Mouse (Mus musculus): ENCODE results near the gene Glis3.
A peak's percentile ranks its signal among the peaks of the same experiment; 100 is the strongest.

The Glis3 gene

GRCm38 (mm10) chr19:28531750-28532149, 148.1 kb downstream of the Glis3 start:
- peak; percentile 86 for DNase-seq

- peak; percentile 89 for DNase-seq
These were observed 149.0 kb downstream of the Glis3 start for GRCm38 (mm10) chr19:28530846-28531245.

DNA sequence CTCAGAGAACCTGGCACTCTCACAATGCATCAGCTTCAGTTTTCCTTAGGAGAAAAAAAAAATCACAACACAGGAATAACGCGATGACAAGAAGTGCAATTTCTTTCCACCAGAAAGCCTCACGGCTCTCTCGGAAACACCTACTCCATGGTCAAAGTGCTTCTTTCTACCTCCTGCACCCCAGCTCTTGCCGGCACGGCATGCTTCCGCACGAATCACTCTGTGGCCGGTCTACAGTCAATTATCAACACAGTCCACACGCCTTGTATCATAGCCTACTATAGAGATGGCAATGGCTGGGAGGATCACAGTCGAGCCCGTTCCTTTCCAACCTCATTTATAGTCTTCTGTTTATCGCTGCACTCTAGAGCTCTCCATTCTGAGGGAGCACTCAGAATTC, 150.9 kb downstream of the Glis3 start:
- DNase-seq, result peak; percentile 74

- peak; percentile 46 for DNase-seq
These were observed 152.4 kb downstream of the Glis3 start for GRCm38 (mm10) chr19:28527446-28527845.

DNA sequence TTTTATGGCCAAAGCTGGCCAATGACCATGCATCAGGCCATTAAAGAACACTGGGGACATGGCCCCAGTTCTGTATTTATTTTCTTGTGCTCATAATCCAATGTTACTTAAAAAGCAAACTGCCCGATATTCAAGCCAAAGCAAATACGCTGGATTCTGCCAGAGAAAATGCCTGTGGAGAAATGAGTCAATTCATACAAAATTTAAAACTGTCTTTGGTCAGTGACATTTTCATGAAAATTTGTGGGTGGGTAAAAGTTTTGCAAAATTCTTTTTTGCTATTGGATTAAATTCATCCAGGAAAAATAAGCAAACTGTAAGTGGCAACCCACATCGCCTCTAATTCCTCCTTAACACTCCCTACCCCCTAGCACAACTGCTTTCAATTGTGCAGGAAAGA, 154.5 kb downstream of the Glis3 start:
- DNase-seq, result peak; percentile 34

DNA sequence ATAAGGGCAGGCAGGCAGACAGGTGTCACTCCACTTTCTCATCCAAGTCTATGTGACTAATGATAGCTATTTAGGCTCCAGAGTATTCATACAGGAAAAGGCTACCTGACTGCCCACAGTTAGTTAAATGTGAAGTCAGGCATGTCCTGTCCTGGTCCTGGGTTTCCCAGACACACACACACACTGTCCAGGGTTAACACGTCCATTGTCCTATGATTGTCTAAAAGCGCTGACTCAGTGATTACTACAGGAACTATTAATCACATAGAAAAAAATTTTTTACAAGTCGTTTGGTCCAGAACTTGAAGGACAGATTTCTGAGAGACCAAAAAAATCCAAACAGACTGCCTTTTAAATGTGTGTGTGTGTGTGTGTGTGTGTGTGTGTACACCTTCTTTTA, 157.6 kb downstream of the Glis3 start:
- DNase-seq, result no peak

DNA sequence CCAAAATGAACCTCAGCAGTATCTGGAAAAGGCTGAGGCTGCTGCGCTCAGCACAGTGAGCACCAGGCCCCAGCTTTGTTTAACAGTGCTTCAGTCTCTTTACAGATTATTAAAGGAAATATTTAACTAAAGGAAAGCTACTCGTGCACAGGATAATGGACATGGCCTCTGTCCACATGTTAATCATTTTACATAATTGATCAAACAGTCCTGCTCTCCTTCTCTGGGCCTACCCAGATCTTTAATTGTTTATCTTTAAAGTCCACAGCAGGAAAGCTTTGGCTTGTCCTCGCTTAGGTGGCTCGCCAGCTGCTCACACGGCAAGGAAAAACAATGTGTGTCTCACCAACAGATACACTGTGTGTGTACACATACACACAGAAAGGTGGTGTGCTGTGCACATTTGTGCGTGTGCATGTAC, 159.1 kb downstream of the Glis3 start:
- DNase-seq, result peak; percentile 80

- peak; percentile 72 for DNase-seq
These were observed 159.6 kb downstream of the Glis3 start for GRCm38 (mm10) chr19:28520128-28520745.

DNA sequence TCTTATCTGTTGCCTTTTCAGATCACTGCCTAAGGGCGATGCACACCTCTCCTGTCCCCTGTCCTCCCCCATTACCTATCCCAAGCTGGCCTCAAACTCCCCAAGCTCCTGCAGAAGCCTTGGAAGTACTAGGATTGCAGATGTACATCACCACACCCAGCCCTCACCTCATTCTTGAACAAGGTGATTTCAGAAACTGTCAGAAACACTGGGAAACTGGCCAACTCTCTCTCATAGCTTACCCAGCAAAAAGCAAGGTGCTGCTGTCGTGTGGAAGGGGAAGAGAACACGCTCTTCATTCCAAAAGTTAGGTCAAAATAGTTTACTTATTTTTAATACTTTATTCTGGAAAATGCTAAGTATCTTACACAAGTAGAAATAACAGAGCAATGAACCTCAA, 160.6 kb downstream of the Glis3 start:
- DNase-seq, result peak; percentile 60

DNA sequence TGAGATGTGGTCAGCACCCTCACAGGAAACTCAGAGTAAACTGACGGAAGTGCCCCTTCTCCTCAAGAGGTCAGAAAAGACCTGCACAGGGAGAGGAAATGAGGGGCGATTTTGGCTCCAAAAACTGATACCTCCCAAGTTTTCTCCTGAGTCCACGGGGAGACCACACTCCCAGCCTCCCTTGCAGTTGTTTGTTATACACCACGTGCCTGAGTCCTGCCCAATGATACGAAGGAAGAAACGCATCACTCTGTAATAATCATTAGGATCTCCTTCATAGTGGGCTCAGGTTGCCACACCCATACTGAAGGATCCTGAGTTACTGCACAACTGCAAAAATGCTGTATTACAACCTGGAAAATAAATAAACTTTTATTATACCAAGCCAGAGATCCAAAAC, 161.0 kb downstream of the Glis3 start:
- no peak for DNase-seq

- peak; percentile 87 for DNase-seq
These were observed 161.6 kb downstream of the Glis3 start for GRCm38 (mm10) chr19:28518266-28518665.

- peak; percentile 74 for DNase-seq
These were observed 162.3 kb downstream of the Glis3 start for GRCm38 (mm10) chr19:28517464-28518080.

DNA sequence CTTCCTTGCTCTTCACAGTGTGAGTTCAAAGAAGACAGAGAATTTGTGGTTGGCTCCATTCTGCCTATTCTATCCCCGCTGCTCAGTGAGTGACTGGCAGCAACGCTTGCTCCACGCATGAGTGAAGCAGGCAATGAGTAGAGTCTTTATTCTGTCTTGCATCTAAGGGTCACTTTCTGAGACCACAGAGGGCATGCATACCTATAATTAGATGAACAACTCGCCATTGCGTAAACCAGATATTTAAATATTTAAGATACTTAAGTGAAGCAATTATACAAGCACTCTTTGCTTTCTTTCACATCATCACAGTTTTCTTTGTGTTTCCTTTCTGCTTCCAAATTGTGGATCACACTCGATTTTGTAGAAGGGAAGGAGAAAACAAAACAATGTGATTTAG, 163.4 kb downstream of the Glis3 start:
- no peak for DNase-seq

DNA sequence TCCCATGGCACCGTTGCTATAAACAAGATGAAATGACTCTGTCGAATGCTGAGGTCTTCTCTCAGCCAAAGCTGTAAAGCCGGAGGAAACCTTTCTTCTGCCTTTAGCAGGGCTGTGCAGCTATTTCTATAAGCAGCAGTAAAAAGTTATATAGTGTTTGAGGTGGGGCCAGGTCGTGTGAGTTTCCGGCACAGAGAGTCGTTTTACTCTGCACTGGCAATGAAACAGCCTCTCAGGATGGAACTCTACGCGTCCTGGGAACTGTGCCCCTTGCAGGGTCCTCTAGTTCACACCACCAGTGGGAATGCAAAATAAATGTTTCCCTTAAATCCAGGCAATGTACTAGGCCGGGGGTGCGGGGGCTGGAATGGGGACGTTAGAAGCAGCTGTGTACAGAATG, 167.4 kb downstream of the Glis3 start:
- no peak for DNase-seq

- peak; percentile 52 for DNase-seq
These were observed 168.0 kb downstream of the Glis3 start for GRCm38 (mm10) chr19:28511910-28512309.

GRCm38 (mm10) chr19:28505376-28505775, 174.5 kb downstream of the Glis3 start:
- peak; percentile 63 for DNase-seq

DNA sequence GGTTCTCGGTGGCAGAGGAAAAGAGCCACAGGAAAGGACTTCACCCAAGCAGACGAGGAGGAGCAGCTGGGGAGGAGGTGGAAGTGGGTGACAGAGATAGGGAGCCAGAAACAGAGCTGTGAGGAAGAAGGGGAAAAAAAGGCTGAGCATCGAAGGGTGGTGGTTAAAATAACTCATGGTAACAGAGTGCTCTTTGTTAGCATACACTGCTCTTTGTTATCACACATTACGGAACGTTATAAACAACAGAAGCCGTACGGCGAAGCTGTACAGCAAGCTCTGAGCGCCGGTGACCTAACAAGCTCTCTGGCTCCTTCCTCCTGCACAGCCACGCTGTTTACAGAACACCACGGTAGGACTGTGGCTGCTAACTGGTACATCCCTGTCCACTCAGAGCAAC, 176.9 kb downstream of the Glis3 start:
- peak; percentile 79 for DNase-seq

GRCm38 (mm10) chr19:28500975-28501374, 178.9 kb downstream of the Glis3 start:
- DNase-seq, result peak; percentile 52

DNA sequence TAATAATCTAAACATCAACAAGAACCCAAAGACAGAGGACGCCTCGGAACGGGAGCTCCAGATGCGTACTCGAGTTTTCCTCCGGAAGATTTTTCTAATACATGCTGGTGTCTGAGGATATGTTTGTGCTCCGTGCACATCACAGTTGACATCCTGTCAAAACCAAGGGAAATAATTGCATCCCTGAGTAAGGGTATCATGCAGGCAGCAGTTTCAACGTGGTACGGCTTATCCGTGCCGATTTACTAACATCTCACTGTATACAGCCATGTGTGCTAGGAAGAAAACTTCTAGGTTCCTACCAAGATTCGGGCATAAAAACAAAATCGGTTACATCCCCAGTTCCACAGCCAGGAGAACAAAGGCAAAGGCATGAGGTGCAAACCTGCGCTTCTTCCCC, 179.4 kb downstream of the Glis3 start:
- DNase-seq, result no peak

GRCm38 (mm10) chr19:28499786-28500185, 180.1 kb downstream of the Glis3 start:
- DNase-seq, result peak; percentile 64

DNA sequence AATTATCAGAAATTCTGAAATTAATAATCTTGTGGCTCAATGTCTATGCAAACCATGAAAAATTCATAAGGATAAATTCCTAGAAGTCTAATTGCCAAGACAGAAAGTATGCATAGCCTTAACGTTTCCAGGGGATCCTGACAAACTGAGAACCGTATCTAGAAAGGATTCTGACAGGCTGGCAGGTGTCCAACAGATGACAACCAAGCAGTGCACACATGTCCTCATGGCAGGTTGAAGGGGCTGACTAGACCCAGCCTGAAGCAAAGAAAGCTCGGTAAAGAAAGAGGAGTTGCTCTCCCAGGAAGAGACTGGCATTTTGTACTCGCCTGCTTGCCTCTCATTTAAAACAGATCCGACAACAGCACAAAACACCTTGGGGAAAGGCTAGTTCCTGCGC, 184.0 kb downstream of the Glis3 start:
- DNase-seq, result peak; percentile 72

- peak; percentile 51 for DNase-seq
These were observed 186.1 kb downstream of the Glis3 start for GRCm38 (mm10) chr19:28493605-28494260.

DNA sequence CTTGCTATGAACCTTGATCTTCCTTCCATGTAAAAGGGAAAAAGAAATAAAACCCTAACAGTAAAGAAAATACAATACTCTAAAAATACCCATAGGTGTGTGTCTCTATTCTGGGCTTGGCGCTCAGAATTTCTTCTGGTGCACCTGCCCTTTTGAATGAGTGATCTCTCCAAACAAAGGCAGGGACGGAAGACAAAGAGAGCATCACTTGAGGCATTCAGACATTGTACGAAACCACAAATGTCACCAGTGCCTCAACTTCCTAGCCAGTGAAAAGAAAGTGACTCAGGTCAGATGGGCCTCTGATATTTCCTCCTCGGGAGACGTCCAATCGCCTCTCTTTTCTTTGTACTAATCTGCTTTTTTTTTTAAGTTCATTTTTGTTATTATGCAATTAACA, 201.8 kb downstream of the Glis3 start:
- no peak for DNase-seq

- no peak for DNase-seq
These were observed 202.5 kb downstream of the Glis3 start for GRCm38 (mm10) chr19:28477326-28477863.
